Mouse (Mus musculus): ENCODE data around the gene Itsn2.

DNA sequence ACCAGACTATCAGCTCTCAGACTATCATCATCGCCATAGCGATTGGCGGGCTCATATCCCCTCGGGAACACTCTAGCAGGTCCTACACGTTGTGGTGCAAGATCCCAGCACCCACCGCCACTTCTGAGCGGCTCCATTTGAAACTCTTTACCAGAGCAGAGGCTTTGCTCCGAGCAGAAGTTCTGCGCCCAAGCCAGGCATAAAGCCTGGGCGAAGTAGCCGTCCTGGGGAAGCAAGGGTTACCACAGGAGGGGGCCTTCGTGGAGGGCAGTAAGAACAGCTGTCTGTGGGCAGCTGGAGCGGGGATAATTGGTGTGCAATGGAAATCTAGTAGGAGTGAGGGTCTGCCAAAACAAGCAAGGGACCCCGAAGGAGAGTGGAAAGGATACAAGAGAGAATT, 44.9 kb upstream of the Itsn2 start:
- TF ChIP-seq CTCF (IDR thresholded peaks at IDR 0.05; ENCODE audit: low read depth, low read length) (no peak), POLR2AphosphoS5 (IDR thresholded peaks at IDR 0.05; ENCODE audit: insufficient replicate concordance, low read depth, low read length) (no peak), GATA1 (IDR thresholded peaks at IDR 0.05; ENCODE audit: borderline replicate concordance, low read length) (no peak)

Measured in G1E (cell line).